ENCODE assay signal across 9 mouse cellular contexts in the genomic region with DNA sequence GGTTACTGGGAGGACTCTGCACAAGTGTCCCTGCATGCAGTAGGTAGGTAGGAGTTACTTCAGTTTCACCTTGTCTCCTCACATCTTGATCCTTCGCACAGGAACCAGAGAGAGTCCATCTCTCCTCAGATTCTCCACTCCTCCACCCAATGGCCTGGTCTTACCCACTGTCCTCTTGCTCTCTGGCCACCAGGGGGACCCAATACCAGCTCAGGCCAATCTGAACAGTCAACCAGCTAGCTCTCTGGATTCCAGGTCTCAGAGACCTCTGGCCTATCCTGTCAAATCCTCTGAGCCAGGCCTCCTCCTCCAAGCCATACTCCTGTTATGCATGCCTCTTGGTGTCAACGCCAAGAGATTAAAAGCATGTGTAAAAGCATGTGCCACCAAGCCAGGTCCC. TPM values are rescaled to one million over a fixed set of nuclear protein-coding genes. Genes with fewer than 3 reads are reported as not detected.
DNase-seq lines count a peak whose midpoint lies in the region; ATAC-seq and TF ChIP-seq lines count a peak whose summit lies in the region.
"Had no signal": no experiment of that assay in that cellular context is flagged by ENCODE, and none has a peak within 500 bp of the region (broad histone marks: within the 10 kb centered on the region; RNA-seq: fewer than 3 reads in every experiment).

No protein-coding gene starts in this region.

- ATAC-seq in forebrain, postnatal 0 days, result no peak
- no peak for ATAC-seq in forebrain, embryonic 12.5 days (ENCODE audit: low FRiP score)
- peak; percentile 78 for ATAC-seq in erythroid progenitor cell, adult 5-6 weeks (replicated peaks; ENCODE audit: low FRiP score, poor library complexity, severe bottlenecking)
- ATAC-seq in limb, embryonic 13.5 days (ENCODE audit: low FRiP score, low read depth), result 0 out of 2 replicates have a peak, but pooled peaks have one; percentile 51

- no peak overlapping the region for H3K9ac ChIP-seq in forebrain, postnatal 0 days
- H3K9ac ChIP-seq in forebrain, embryonic 12.5 days, result no peak overlapping the region
- no peak overlapping the region for H3K9ac ChIP-seq in limb, embryonic 13.5 days
- H3K9ac ChIP-seq: limb, embryonic 15.5 days had no signal

- no peaks in the 10 kb centered on the region for H3K27me3 ChIP-seq in forebrain, postnatal 0 days (ENCODE audit: insufficient read depth, low read length)
- H3K27me3 ChIP-seq in forebrain, embryonic 12.5 days, result no peaks in the 10 kb centered on the region
- no peaks in the 10 kb centered on the region for H3K27me3 ChIP-seq in limb, embryonic 13.5 days
- H3K27me3 ChIP-seq: limb, embryonic 15.5 days had no signal

- peak; percentile 61 for TF ChIP-seq CTCF in forebrain, postnatal 0 days (IDR thresholded peaks at IDR 0.05; ENCODE audit: low read depth)

- no peak for DNase-seq in forebrain, postnatal 0 days
- peak; percentile 44 for DNase-seq in urinary bladder, postnatal 14 days (ENCODE audit: low spot score)
- no peak for DNase-seq in urinary bladder, adult 18-20 months (ENCODE audit: low spot score in 2 of 2)
- DNase-seq in spleen, postnatal 4 days (ENCODE audit: low spot score in 2 of 2), result peak; percentile 48 to 75
- no peak for DNase-seq in layer of hippocampus, adult 8-10 months (ENCODE audit: low spot score in 2 of 2)

- H3K4me2 ChIP-seq in forebrain, postnatal 0 days (ENCODE audit: low read depth), result no peak overlapping the region
- no peak overlapping the region for H3K4me2 ChIP-seq in forebrain, embryonic 12.5 days
- H3K4me2 ChIP-seq in limb, embryonic 13.5 days (replicated peaks), result no peak overlapping the region
- H3K4me2 ChIP-seq: limb, embryonic 15.5 days had no signal

- H3K27ac ChIP-seq in forebrain, postnatal 0 days (ENCODE audit: low read depth, low read length), result no peak overlapping the region
- H3K27ac ChIP-seq in forebrain, embryonic 12.5 days, result no peak overlapping the region
- no peak overlapping the region for H3K27ac ChIP-seq in limb, embryonic 13.5 days
- H3K27ac ChIP-seq: limb, embryonic 15.5 days had no signal

- H3K4me1 ChIP-seq in forebrain, postnatal 0 days (ENCODE audit: insufficient read depth), result peaks cover 1% of the 10 kb centered on the region; the same call in 1 of the 2 replicates
- peaks cover 2% of the 10 kb centered on the region for H3K4me1 ChIP-seq in forebrain, embryonic 12.5 days
- H3K4me1 ChIP-seq in limb, embryonic 13.5 days, result peaks cover 2% of the 10 kb centered on the region

- no peak overlapping the region for H3K4me3 ChIP-seq in forebrain, postnatal 0 days (ENCODE audit: low read depth, low read length)
- no peak overlapping the region for H3K4me3 ChIP-seq in forebrain, embryonic 12.5 days (replicated peaks)
- H3K4me3 ChIP-seq in limb, embryonic 13.5 days, result no peak overlapping the region
- H3K4me3 ChIP-seq: limb, embryonic 15.5 days had no signal

- 82% methylated on average over 2 of the region's 2 CpGs for WGBS in forebrain, postnatal 0 days
- WGBS in forebrain, embryonic 12.5 days, result 91% methylated on average over 2 of the region's 2 CpGs
- WGBS in limb, embryonic 13.5 days, result 75% methylated on average over 2 of the region's 2 CpGs

- H3K36me3 ChIP-seq in forebrain, postnatal 0 days (ENCODE audit: insufficient read depth), result peaks cover 57% of the 10 kb centered on the region
- peaks cover 71% of the 10 kb centered on the region for H3K36me3 ChIP-seq in forebrain, embryonic 12.5 days (replicated peaks)
- peaks cover 96% of the 10 kb centered on the region for H3K36me3 ChIP-seq in limb, embryonic 13.5 days

- H3K9me3 ChIP-seq in forebrain, postnatal 0 days (ENCODE audit: low read length), result no peaks in the 10 kb centered on the region
- H3K9me3 ChIP-seq in forebrain, embryonic 12.5 days, result no peaks in the 10 kb centered on the region
- H3K9me3 ChIP-seq in limb, embryonic 13.5 days, result no peaks in the 10 kb centered on the region
- H3K9me3 ChIP-seq: limb, embryonic 15.5 days had no signal

RNA-seq across cellular contexts. Expression of a gene that starts 6.2 kb away (rescaled TPM):
- 51.9 and 92.2 TPM in 2 replicates for total RNA-seq in forebrain, postnatal 0 days (2014; rRNA removed)
- polyA plus RNA-seq in forebrain, postnatal 0 days (2015; fragmentation: Nextera tagmentation; extraction: Ambion mirVana), result 32.4 and 35.6 TPM in 2 replicates
- 42.4 and 47.5 TPM in 2 replicates for polyA plus RNA-seq in forebrain, embryonic 12.5 days (2016; fragmentation: Nextera tagmentation; extraction: Ambion mirVana)
- 3.2 and 5.0 TPM in 2 replicates for total RNA-seq in erythroid progenitor cell, adult 5-6 weeks (2015; ENCODE audit: low replicate concordance)
- total RNA-seq in erythroid progenitor cell, adult 5-6 weeks (2017; ENCODE audit: low replicate concordance), result 10.5 and 42.6 TPM in 2 replicates
- 47.6 and 54.3 TPM in 2 replicates for polyA plus RNA-seq in limb, embryonic 13.5 days (2015; fragmentation: Nextera tagmentation; extraction: Ambion mirVana)
- 10 to 100 TPM; 32.8 to 38.7 (median 36.8) TPM for total RNA-seq in layer of hippocampus, adult 8-10 months (2022)

RNA-seq across cellular contexts. Expression of a gene that starts 11.0 kb away (rescaled TPM):
- 1.2 TPM in 1 of 2 replicates, not detected in the other for total RNA-seq in forebrain, postnatal 0 days (2014; rRNA removed)
- polyA plus RNA-seq in forebrain, postnatal 0 days (2015; fragmentation: Nextera tagmentation; extraction: Ambion mirVana), result 0.20 and 0.54 TPM in 2 replicates
- 0.18 TPM in 1 of 2 replicates, not detected in the other for polyA plus RNA-seq in forebrain, embryonic 12.5 days (2016; fragmentation: Nextera tagmentation; extraction: Ambion mirVana)
- total RNA-seq in erythroid progenitor cell, adult 5-6 weeks (2015; ENCODE audit: low replicate concordance), result not detected in 2 replicates
- not detected in 2 replicates for total RNA-seq in erythroid progenitor cell, adult 5-6 weeks (2017; ENCODE audit: low replicate concordance)
- polyA plus RNA-seq in limb, embryonic 13.5 days (2015; fragmentation: Nextera tagmentation; extraction: Ambion mirVana), result 1.3 and 1.7 TPM in 2 replicates
- 1 to 10 TPM in 3 of 4 experiments, under 1 TPM in 1; 0.89 to 3.9 (median 1.8) TPM for total RNA-seq in layer of hippocampus, adult 8-10 months (2022)

RNA-seq across cellular contexts. Expression of a gene that starts 23.6 kb away (rescaled TPM):
- 29.2 and 33.1 TPM in 2 replicates for total RNA-seq in forebrain, postnatal 0 days (2014; rRNA removed)
- polyA plus RNA-seq in forebrain, postnatal 0 days (2015; fragmentation: Nextera tagmentation; extraction: Ambion mirVana), result 14.8 and 19.0 TPM in 2 replicates
- polyA plus RNA-seq in forebrain, embryonic 12.5 days (2016; fragmentation: Nextera tagmentation; extraction: Ambion mirVana), result 23.9 and 26.1 TPM in 2 replicates
- 17.3 and 23.1 TPM in 2 replicates for total RNA-seq in erythroid progenitor cell, adult 5-6 weeks (2015; ENCODE audit: low replicate concordance)
- 20.0 and 22.6 TPM in 2 replicates for total RNA-seq in erythroid progenitor cell, adult 5-6 weeks (2017; ENCODE audit: low replicate concordance)
- 26.5 and 27.2 TPM in 2 replicates for polyA plus RNA-seq in limb, embryonic 13.5 days (2015; fragmentation: Nextera tagmentation; extraction: Ambion mirVana)
- 10 to 100 TPM; 54.7 to 61.5 (median 58.9) TPM for total RNA-seq in layer of hippocampus, adult 8-10 months (2022)

RNA-seq across cellular contexts. Expression of a gene that starts 26.2 kb away (rescaled TPM):
- 9.0 and 11.9 TPM in 2 replicates for total RNA-seq in forebrain, postnatal 0 days (2014; rRNA removed)
- polyA plus RNA-seq in forebrain, postnatal 0 days (2015; fragmentation: Nextera tagmentation; extraction: Ambion mirVana), result 10.3 and 10.6 TPM in 2 replicates
- polyA plus RNA-seq in forebrain, embryonic 12.5 days (2016; fragmentation: Nextera tagmentation; extraction: Ambion mirVana), result 8.2 and 9.1 TPM in 2 replicates
- total RNA-seq in erythroid progenitor cell, adult 5-6 weeks (2015; ENCODE audit: low replicate concordance), result not detected in 2 replicates
- not detected in 2 replicates for total RNA-seq in erythroid progenitor cell, adult 5-6 weeks (2017; ENCODE audit: low replicate concordance)
- polyA plus RNA-seq in limb, embryonic 13.5 days (2015; fragmentation: Nextera tagmentation; extraction: Ambion mirVana), result 14.1 and 15.4 TPM in 2 replicates
- total RNA-seq in layer of hippocampus, adult 8-10 months (2022), result 1 to 10 TPM; 7.4 to 9.3 (median 8.1) TPM

RNA-seq across cellular contexts. Expression of a gene that starts 52.7 kb away (rescaled TPM):
- 0.05 TPM in 1 of 2 replicates, not detected in the other for total RNA-seq in forebrain, postnatal 0 days (2014; rRNA removed)
- polyA plus RNA-seq in forebrain, postnatal 0 days (2015; fragmentation: Nextera tagmentation; extraction: Ambion mirVana), result not detected in 2 replicates
- not detected in 2 replicates for polyA plus RNA-seq in forebrain, embryonic 12.5 days (2016; fragmentation: Nextera tagmentation; extraction: Ambion mirVana)
- not detected in 2 replicates for total RNA-seq in erythroid progenitor cell, adult 5-6 weeks (2015; ENCODE audit: low replicate concordance)
- total RNA-seq in erythroid progenitor cell, adult 5-6 weeks (2017; ENCODE audit: low replicate concordance), result 2.6 TPM in 1 of 2 replicates, not detected in the other
- polyA plus RNA-seq in limb, embryonic 13.5 days (2015; fragmentation: Nextera tagmentation; extraction: Ambion mirVana), result not detected in 2 replicates
- under 1 TPM in 1 of 4 experiments, not detected in 3; 0.18 TPM for total RNA-seq in layer of hippocampus, adult 8-10 months (2022)

Comparison
In these comparisons a context has a peak if more than half of its experiments do, and no peak if none do; other contexts are left out.
1. DNase-seq: peak in urinary bladder, postnatal 14 days (single experiment) and spleen, postnatal 4 days (2 of 2); none in forebrain, postnatal 0 days (single experiment), urinary bladder, adult 18-20 months (0 of 2) and layer of hippocampus, adult 8-10 months (0 of 2).
2. ATAC-seq: peak in erythroid progenitor cell, adult 5-6 weeks (single experiment) and limb, embryonic 13.5 days (single experiment); none in forebrain, postnatal 0 days (single experiment) and forebrain, embryonic 12.5 days (single experiment).